Mouse (Mus musculus) bone marrow, adult 2 months (tissue): ENCODE measurements around the gene Sh2d6.

Source experiments
- CTCF ChIP-seq: fragments of 200-500 bp; IDR thresholded peaks from 2 replicates; pipeline ENCODE4 v1.5.1; 2011; ENCODE audit warnings: low read length, control low read depth; ENCODE audit not compliant: control insufficient read depth, insufficient read depth
- POLR2A ChIP-seq: fragments of 200-500 bp; IDR thresholded peaks from 2 replicates; pipeline ENCODE4 v1.6.1; 2011; ENCODE audit warnings: low read depth, mild to moderate bottlenecking, control low read depth, low read length, borderline replicate concordance; ENCODE audit not compliant: control insufficient read depth

DNA sequence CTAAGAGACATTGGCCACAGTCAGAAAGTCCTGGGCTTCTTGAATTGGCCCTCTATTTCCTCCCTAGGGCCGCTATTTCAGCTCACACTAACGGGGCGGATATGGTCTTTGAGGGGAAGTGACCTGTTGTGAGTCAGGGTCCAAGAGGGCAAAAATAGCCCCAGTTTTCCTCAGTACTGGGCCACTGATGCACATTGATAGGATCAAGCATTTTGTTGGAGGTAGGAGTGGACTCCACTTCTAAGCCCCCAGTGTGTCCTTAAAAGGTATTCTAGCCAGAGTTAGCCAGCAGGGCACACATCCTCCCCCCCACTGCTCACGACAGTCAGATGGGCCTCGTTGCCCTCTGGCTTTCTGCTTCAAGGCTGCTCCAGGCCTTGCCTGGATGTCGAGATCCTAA lies 28.5 kb upstream of the Sh2d6 start:
- TF ChIP-seq POLR2A (no peak), CTCF (no peak)
